Mouse (Mus musculus): ENCODE results near the gene Map3k11.

DNA sequence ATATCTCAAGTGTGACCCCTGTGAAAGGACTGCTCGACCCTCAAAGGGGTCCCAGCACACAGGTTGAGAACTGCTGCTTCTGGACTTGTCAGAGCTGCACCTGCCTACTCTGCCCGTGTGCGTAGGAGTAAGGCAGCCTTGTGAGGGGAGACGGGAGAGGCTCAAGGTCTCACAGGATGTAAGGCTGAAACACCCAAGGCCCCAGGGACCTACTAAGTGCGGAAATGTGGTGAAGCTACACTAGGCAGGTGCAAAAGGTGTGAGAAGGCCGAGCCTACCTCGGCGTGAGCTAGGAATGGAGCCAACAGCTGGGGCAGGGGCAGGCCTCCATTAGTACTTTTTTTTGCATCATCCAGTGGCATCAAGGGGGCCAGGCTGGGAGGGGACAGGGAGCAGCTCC lies 26.2 kb upstream of the Map3k11 start:
- TF ChIP-seq POLR2A (IDR thresholded peaks at IDR 0.05; ENCODE audit: borderline replicate concordance, insufficient read depth, low read length) (no peak), CTCF (IDR thresholded peaks at IDR 0.05; ENCODE audit: borderline replicate concordance, insufficient read depth, low read depth, low read length) (no peak)

Data from cerebellum, adult 2 months (tissue).